Mouse (Mus musculus): ENCODE results near the gene Capn7. TPM values are rescaled to one million over a fixed set of nuclear protein-coding genes. Genes with fewer than 3 reads are reported as not detected.

Gene Capn7
- polyA plus RNA-seq, 1 experiment, result 14.8 TPM

DNA sequence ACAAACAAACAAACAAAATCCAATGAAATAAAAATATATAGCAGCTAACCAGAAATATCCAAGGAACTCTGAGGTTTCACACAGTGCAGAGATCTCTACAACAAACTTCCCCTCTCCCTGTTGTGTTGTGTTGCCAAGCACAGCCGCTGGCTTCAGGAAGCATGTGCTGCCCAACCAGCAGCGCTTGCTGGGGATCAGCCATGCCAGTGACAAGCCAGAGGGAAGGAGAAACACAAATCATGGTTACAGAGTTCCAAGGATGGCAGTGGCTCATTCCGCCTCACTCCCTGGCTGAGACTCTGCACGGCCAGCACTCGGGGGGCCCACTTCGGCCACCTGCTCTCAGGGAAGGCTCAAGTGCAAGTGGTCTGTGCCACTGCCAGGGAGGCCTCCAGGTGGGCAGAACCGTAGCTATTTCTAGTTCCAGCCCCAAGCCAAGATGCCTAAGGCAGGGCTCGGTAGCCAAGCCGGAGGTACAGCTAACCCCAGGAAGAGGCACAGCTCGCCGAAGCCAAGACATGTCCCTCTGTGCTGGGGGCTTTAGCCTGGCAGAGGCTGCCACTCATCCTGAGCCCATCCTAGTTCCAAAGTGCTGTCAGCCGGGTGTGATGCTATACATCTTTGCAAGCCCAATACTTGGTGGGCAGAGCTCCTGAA lies 69.8 kb downstream of the Capn7 start:
- 81% methylated on average over 12 of the region's 12 CpGs for WGBS
- Histone ChIP-seq H3K27ac (ENCODE audit: control insufficient read depth, insufficient read depth, low read depth, low read length, poor library complexity) (peak overlapping the region; percentile 17; the same call in 1 of the 2 replicates), H3K4me3 (replicated peaks; ENCODE audit: control insufficient read depth, low read depth, low read length) (no peak overlapping the region), H3K4me1 (ENCODE audit: control insufficient read depth, insufficient read depth, low read length) (peaks cover 29% of the 10 kb centered on the region)
- TF ChIP-seq POLR2A (IDR thresholded peaks at IDR 0.05; ENCODE audit: borderline replicate concordance, control insufficient read depth, low read depth, low read length), result no peak
- no peak for TF ChIP-seq CTCF (IDR thresholded peaks at IDR 0.05; ENCODE audit: control insufficient read depth, insufficient read depth, low read length)

DNA sequence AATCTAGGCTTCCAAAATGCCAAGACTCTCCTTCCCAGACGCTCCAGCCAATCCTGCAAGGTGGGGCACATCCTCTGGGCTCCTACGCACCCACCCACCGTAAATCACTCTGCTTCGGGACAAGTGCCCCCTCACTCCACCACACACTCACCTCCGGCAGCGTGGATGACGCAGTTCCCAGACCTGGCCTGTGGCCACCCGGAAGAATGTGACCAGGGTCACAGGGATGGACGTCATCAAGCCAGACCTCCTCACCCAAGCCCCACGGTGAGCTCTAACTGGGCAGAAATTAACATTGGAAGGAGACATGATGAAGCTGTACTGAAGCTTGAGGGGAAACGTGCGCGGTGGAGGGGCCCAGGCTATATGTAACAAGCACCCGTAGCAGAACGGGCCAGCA lies 70.8 kb downstream of the Capn7 start:
- peak overlapping the region; percentile 74 for H3K27ac ChIP-seq (ENCODE audit: control insufficient read depth, insufficient read depth, low read depth, low read length, poor library complexity)
- peaks cover 28% of the 10 kb centered on the region for H3K4me1 ChIP-seq (ENCODE audit: control insufficient read depth, insufficient read depth, low read length)
- H3K4me3 ChIP-seq (replicated peaks; ENCODE audit: control insufficient read depth, low read depth, low read length), result no peak overlapping the region
- 91% methylated on average over 15 of the region's 15 CpGs for WGBS
- TF ChIP-seq POLR2A (IDR thresholded peaks at IDR 0.05; ENCODE audit: borderline replicate concordance, control insufficient read depth, low read depth, low read length) (no peak), CTCF (IDR thresholded peaks at IDR 0.05; ENCODE audit: control insufficient read depth, insufficient read depth, low read length) (no peak)

DNA sequence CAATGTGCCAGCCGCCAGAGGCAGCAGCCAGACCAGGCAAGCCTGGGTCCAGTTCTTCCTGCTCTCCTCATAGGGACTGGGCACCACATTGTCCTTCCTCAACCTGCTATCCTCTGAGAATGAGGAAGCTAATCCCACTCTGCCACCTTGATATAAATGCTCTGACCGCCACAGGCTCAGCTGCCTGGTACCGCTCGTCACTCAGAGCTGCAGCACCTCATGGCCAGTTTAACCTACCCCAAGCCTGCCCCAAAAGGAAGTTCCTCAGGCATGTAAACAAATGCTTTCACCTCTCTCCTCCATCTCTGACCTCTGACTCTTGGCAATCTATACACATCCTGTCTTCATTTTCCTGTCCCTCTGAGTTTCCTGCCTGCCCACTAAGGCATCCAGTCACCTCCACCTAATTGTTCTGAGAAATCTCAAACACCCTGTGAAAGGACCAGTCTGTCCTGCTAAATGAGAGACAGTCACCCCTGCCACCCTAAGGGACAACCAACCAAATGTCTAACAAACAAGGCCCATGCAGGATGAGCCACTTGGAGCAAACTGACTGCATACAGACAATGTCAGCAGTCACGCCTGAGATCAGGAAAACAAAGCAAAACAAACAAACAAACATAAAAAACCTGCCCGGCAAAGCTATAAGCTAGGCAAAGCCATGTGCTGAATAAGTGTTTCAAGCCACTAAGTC lies 71.6 kb downstream of the Capn7 start:
- Histone ChIP-seq H3K4me1 (ENCODE audit: control insufficient read depth, insufficient read depth, low read length) (peaks cover 30% of the 10 kb centered on the region), H3K27ac (ENCODE audit: control insufficient read depth, insufficient read depth, low read depth, low read length, poor library complexity) (peak overlapping the region; percentile 74), H3K4me3 (replicated peaks; ENCODE audit: control insufficient read depth, low read depth, low read length) (no peak overlapping the region)
- no peak for TF ChIP-seq CTCF (IDR thresholded peaks at IDR 0.05; ENCODE audit: control insufficient read depth, insufficient read depth, low read length)
- no peak for TF ChIP-seq POLR2A (IDR thresholded peaks at IDR 0.05; ENCODE audit: borderline replicate concordance, control insufficient read depth, low read depth, low read length)
- WGBS, result 46% methylated on average over 6 of the region's 6 CpGs

- peaks cover 31% of the 10 kb centered on the region for H3K4me1 ChIP-seq (ENCODE audit: control insufficient read depth, insufficient read depth, low read length)
- H3K27ac ChIP-seq (ENCODE audit: control insufficient read depth, insufficient read depth, low read depth, low read length, poor library complexity), result peak overlapping the region; percentile 26; the same call in 1 of the 2 replicates
- H3K4me3 ChIP-seq (replicated peaks; ENCODE audit: control insufficient read depth, low read depth, low read length), result no peak overlapping the region
- WGBS, result 63% methylated on average over 8 of the region's 8 CpGs
- TF ChIP-seq POLR2A (IDR thresholded peaks at IDR 0.05; ENCODE audit: borderline replicate concordance, control insufficient read depth, low read depth, low read length) (no peak), CTCF (IDR thresholded peaks at IDR 0.05; ENCODE audit: control insufficient read depth, insufficient read depth, low read length) (no peak)
Measured at GRCm38 (mm10) chr14:31408666-31409065, 72.2 kb downstream of the Capn7 start.

DNA sequence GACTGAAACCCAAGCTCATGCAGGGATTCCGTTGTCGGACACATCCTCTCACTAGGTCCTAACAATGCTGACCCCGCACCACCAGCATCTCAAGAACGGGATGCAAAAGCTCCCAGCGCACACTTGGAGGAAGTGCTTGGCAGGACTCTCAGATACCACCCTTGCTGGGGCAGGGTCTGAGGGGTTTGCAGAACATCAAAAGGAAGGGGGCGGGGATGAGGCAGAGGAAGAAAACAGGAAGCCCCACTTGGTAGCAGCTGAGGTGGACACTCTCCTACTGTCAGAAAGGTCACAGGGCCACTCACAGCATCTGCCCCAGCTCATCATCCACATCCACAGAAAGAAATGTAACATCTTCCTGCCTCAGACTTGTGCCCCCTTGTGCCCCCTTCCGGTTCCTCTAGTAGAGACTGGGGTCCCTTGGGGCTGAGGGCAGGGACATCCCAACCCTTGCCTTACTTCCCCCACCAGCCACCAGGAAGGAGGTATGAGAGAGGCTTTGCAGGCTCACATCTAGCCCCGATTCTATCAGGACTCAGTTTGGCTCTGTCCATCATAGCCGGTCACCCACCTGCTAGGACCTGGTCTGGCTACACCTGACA lies 73.8 kb downstream of the Capn7 start:
- Histone ChIP-seq H3K4me3 (replicated peaks; ENCODE audit: control insufficient read depth, low read depth, low read length) (no peak overlapping the region), H3K4me1 (ENCODE audit: control insufficient read depth, insufficient read depth, low read length) (peaks cover 35% of the 10 kb centered on the region)
- WGBS, result 62% methylated on average over 9 of the region's 9 CpGs

DNA sequence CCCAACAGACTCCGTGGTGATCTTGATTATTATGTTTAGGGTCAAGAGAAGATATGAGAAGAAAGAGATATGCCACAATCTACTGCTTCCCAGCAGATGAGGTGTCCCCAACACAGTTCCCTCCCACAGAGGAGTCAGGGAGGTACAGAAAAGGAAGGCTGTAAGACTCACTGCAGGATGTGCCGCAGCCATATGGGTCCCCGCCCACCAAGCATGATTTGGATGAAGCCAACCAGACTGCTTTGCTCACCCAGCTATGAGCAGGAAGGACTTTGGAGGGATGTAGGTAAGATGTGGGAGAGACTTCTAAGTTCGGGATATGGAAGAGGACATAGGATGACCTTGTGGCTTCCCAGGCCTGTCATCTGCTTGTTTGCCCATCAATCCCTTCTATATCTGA lies 74.3 kb downstream of the Capn7 start:
- Histone ChIP-seq H3K4me3 (replicated peaks; ENCODE audit: control insufficient read depth, low read depth, low read length) (no peak overlapping the region), H3K4me1 (ENCODE audit: control insufficient read depth, insufficient read depth, low read length) (peaks cover 38% of the 10 kb centered on the region), H3K27ac (ENCODE audit: control insufficient read depth, insufficient read depth, low read depth, low read length, poor library complexity) (peak overlapping the region; percentile 27)
- TF ChIP-seq CTCF (IDR thresholded peaks at IDR 0.05; ENCODE audit: control insufficient read depth, insufficient read depth, low read length) (no peak), POLR2A (IDR thresholded peaks at IDR 0.05; ENCODE audit: borderline replicate concordance, control insufficient read depth, low read depth, low read length) (no peak)
- 69% methylated on average over 4 of the region's 4 CpGs for WGBS

More for the DNA sequence above, 73.8 kb downstream of the Capn7 start:
- no peak for TF ChIP-seq CTCF (IDR thresholded peaks at IDR 0.05; ENCODE audit: control insufficient read depth, insufficient read depth, low read length)
- TF ChIP-seq POLR2A (IDR thresholded peaks at IDR 0.05; ENCODE audit: borderline replicate concordance, control insufficient read depth, low read depth, low read length), result no peak
- peak overlapping the region; percentile 27 for H3K27ac ChIP-seq (ENCODE audit: control insufficient read depth, insufficient read depth, low read depth, low read length, poor library complexity)

DNA sequence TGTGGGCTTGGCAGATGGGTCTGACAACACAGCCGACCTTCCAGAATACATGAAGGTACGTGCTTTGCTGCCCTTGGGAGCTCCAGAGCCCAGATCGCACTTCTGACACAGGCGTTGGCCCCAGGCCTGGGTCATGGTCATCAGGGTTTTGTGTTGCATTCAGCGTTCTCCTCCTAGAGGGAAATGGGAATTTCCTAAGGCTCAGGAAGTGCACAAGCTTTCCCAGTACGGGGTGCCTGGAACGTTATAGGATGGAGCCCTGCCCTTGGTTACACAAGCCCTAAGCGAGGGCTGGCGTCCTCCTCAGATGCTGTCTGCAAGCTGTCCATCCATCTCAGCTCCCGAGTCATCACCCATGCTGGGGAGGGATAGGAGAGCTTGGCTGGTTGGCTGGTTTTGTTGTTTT lies 76.2 kb downstream of the Capn7 start:
- 74% methylated on average over 10 of the region's 10 CpGs for WGBS

GRCm38 (mm10) chr14:31413475-31414086 lies 77.1 kb downstream of the Capn7 start:
- TF ChIP-seq POLR2A (IDR thresholded peaks at IDR 0.05; ENCODE audit: borderline replicate concordance, control insufficient read depth, low read depth, low read length), result no peak; the same call in 1 of the 2 replicates
- no peak for TF ChIP-seq CTCF (IDR thresholded peaks at IDR 0.05; ENCODE audit: control insufficient read depth, insufficient read depth, low read length)
- 17% methylated on average over 6 of the region's 6 CpGs for WGBS
- Histone ChIP-seq H3K4me1 (ENCODE audit: control insufficient read depth, insufficient read depth, low read length) (peaks cover 33% of the 10 kb centered on the region), H3K27ac (ENCODE audit: control insufficient read depth, insufficient read depth, low read depth, low read length, poor library complexity) (peak overlapping the region; percentile 93), H3K4me3 (replicated peaks; ENCODE audit: control insufficient read depth, low read depth, low read length) (no peak overlapping the region)

More for the DNA sequence above, 76.2 kb downstream of the Capn7 start:
- Histone ChIP-seq H3K4me1 (ENCODE audit: control insufficient read depth, insufficient read depth, low read length) (peaks cover 38% of the 10 kb centered on the region), H3K27ac (ENCODE audit: control insufficient read depth, insufficient read depth, low read depth, low read length, poor library complexity) (peak overlapping the region; percentile 87), H3K4me3 (replicated peaks; ENCODE audit: control insufficient read depth, low read depth, low read length) (no peak overlapping the region)
- no peak for TF ChIP-seq CTCF (IDR thresholded peaks at IDR 0.05; ENCODE audit: control insufficient read depth, insufficient read depth, low read length)
- TF ChIP-seq POLR2A (IDR thresholded peaks at IDR 0.05; ENCODE audit: borderline replicate concordance, control insufficient read depth, low read depth, low read length), result no peak
